Mouse (Mus musculus): ENCODE data around the gene Tnr. TPM values are rescaled to one million over a fixed set of nuclear protein-coding genes. Genes with fewer than 3 reads are reported as not detected.

Tnr gene
- polyA plus RNA-seq, 1 experiment from 2014 or later = 0.09 TPM

- Histone ChIP-seq H3K4me3 (ENCODE audit: low read length) (no peak overlapping the region), H3K36me3 (ENCODE audit: control insufficient read depth, insufficient read depth, low read length) (no peaks in the 10 kb centered on the region), H3K27ac (ENCODE audit: low read length) (no peak overlapping the region), H3K9me3 (ENCODE audit: control insufficient read depth, low read length) (peaks cover 2% of the 10 kb centered on the region; the same call in 1 of the 2 replicates), H3K4me1 (replicated peaks; ENCODE audit: control insufficient read depth, insufficient read depth, low read length) (no peaks in the 10 kb centered on the region), H3K27me3 (ENCODE audit: control insufficient read depth, insufficient read depth, low read depth, low read length) (no peaks in the 10 kb centered on the region), H3K9ac (ENCODE audit: low read length) (no peak overlapping the region), H3K4me2 (ENCODE audit: low read depth, low read length) (no peak overlapping the region)
- ATAC-seq (ENCODE audit: low read depth) = no peak
- 55% methylated on average over 1 of the region's 1 CpGs for WGBS
Observed at GRCm38 (mm10) chr1:159519206-159519605, 4.4 kb upstream of the Tnr start.

GRCm38 (mm10) chr1:159523069-159523468, 500 bp upstream of the Tnr start:
- Histone ChIP-seq H3K36me3 (ENCODE audit: control insufficient read depth, insufficient read depth, low read length) (no peaks in the 10 kb centered on the region), H3K27me3 (ENCODE audit: control insufficient read depth, insufficient read depth, low read depth, low read length) (no peaks in the 10 kb centered on the region)
- ATAC-seq (ENCODE audit: low read depth) = no peak

GRCm38 (mm10) chr1:159524051-159524549, 531 bp downstream of the Tnr start:
- Histone ChIP-seq H3K27me3 (ENCODE audit: control insufficient read depth, insufficient read depth, low read depth, low read length) (no peaks in the 10 kb centered on the region), H3K4me3 (ENCODE audit: low read length) (no peak overlapping the region), H3K9me3 (ENCODE audit: control insufficient read depth, low read length) (no peaks in the 10 kb centered on the region), H3K4me1 (replicated peaks; ENCODE audit: control insufficient read depth, insufficient read depth, low read length) (no peaks in the 10 kb centered on the region), H3K27ac (ENCODE audit: low read length) (no peak overlapping the region), H3K36me3 (ENCODE audit: control insufficient read depth, insufficient read depth, low read length) (no peaks in the 10 kb centered on the region), H3K4me2 (ENCODE audit: low read depth, low read length) (no peak overlapping the region), H3K9ac (ENCODE audit: low read length) (no peak overlapping the region)
- ATAC-seq (ENCODE audit: low read depth) = peak; percentile 54
- WGBS = under 1% methylated on average over 18 of the region's 18 CpGs

More at GRCm38 (mm10) chr1:159523069-159523468, 500 bp upstream of the Tnr start:
- WGBS = 70% methylated on average over 2 of the region's 2 CpGs
- no peaks in the 10 kb centered on the region for H3K9me3 ChIP-seq (ENCODE audit: control insufficient read depth, low read length)
- H3K27ac ChIP-seq (ENCODE audit: low read length) = no peak overlapping the region
- no peak overlapping the region for H3K4me2 ChIP-seq (ENCODE audit: low read depth, low read length)
- no peaks in the 10 kb centered on the region for H3K4me1 ChIP-seq (replicated peaks; ENCODE audit: control insufficient read depth, insufficient read depth, low read length)
- no peak overlapping the region for H3K4me3 ChIP-seq (ENCODE audit: low read length)
- H3K9ac ChIP-seq (ENCODE audit: low read length) = no peak overlapping the region

GRCm38 (mm10) chr1:159532841-159533569, 9.4 kb downstream of the Tnr start:
- WGBS = 38% methylated on average over 4 of the region's 4 CpGs
- no peak overlapping the region for H3K4me3 ChIP-seq (ENCODE audit: low read length)

GRCm38 (mm10) chr1:159535582-159535981, 12.0 kb downstream of the Tnr start:
- no peaks in the 10 kb centered on the region for H3K9me3 ChIP-seq (ENCODE audit: control insufficient read depth, low read length)
- ATAC-seq (ENCODE audit: low read depth) = no peak
- H3K27ac ChIP-seq (ENCODE audit: low read length) = no peak overlapping the region
- no peaks in the 10 kb centered on the region for H3K27me3 ChIP-seq (ENCODE audit: control insufficient read depth, insufficient read depth, low read depth, low read length)
- H3K36me3 ChIP-seq (ENCODE audit: control insufficient read depth, insufficient read depth, low read length) = no peaks in the 10 kb centered on the region
- H3K4me1 ChIP-seq (replicated peaks; ENCODE audit: control insufficient read depth, insufficient read depth, low read length) = no peaks in the 10 kb centered on the region
- 8% methylated on average over 4 of the region's 4 CpGs for WGBS
- H3K4me3 ChIP-seq (ENCODE audit: low read length) = no peak overlapping the region
- H3K4me2 ChIP-seq (ENCODE audit: low read depth, low read length) = no peak overlapping the region
- no peak overlapping the region for H3K9ac ChIP-seq (ENCODE audit: low read length)

More at GRCm38 (mm10) chr1:159532841-159533569, 9.4 kb downstream of the Tnr start:
- Histone ChIP-seq H3K9ac (ENCODE audit: low read length) (no peak overlapping the region), H3K4me2 (ENCODE audit: low read depth, low read length) (no peak overlapping the region), H3K27ac (ENCODE audit: low read length) (no peak overlapping the region), H3K4me1 (replicated peaks; ENCODE audit: control insufficient read depth, insufficient read depth, low read length) (no peaks in the 10 kb centered on the region), H3K27me3 (ENCODE audit: control insufficient read depth, insufficient read depth, low read depth, low read length) (no peaks in the 10 kb centered on the region), H3K9me3 (ENCODE audit: control insufficient read depth, low read length) (no peaks in the 10 kb centered on the region), H3K36me3 (ENCODE audit: control insufficient read depth, insufficient read depth, low read length) (no peaks in the 10 kb centered on the region)
- ATAC-seq (ENCODE audit: low read depth) = no peak

- Histone ChIP-seq H3K27ac (ENCODE audit: low read length) (no peak overlapping the region), H3K27me3 (ENCODE audit: control insufficient read depth, insufficient read depth, low read depth, low read length) (no peaks in the 10 kb centered on the region), H3K36me3 (ENCODE audit: control insufficient read depth, insufficient read depth, low read length) (no peaks in the 10 kb centered on the region), H3K4me1 (replicated peaks; ENCODE audit: control insufficient read depth, insufficient read depth, low read length) (no peaks in the 10 kb centered on the region), H3K9ac (ENCODE audit: low read length) (no peak overlapping the region), H3K4me2 (ENCODE audit: low read depth, low read length) (no peak overlapping the region), H3K9me3 (ENCODE audit: control insufficient read depth, low read length) (no peaks in the 10 kb centered on the region), H3K4me3 (ENCODE audit: low read length) (no peak overlapping the region)
- no peak for ATAC-seq (ENCODE audit: low read depth)
Observed at GRCm38 (mm10) chr1:159537541-159537940, 14.0 kb downstream of the Tnr start.

GRCm38 (mm10) chr1:159538076-159538475, 14.5 kb downstream of the Tnr start:
- Histone ChIP-seq H3K4me3 (ENCODE audit: low read length) (no peak overlapping the region), H3K27me3 (ENCODE audit: control insufficient read depth, insufficient read depth, low read depth, low read length) (no peaks in the 10 kb centered on the region), H3K4me2 (ENCODE audit: low read depth, low read length) (no peak overlapping the region), H3K9me3 (ENCODE audit: control insufficient read depth, low read length) (no peaks in the 10 kb centered on the region), H3K9ac (ENCODE audit: low read length) (no peak overlapping the region), H3K36me3 (ENCODE audit: control insufficient read depth, insufficient read depth, low read length) (no peaks in the 10 kb centered on the region), H3K4me1 (replicated peaks; ENCODE audit: control insufficient read depth, insufficient read depth, low read length) (no peaks in the 10 kb centered on the region), H3K27ac (ENCODE audit: low read length) (no peak overlapping the region)
- no peak for ATAC-seq (ENCODE audit: low read depth)
- WGBS = 45% methylated on average over 7 of the region's 7 CpGs

GRCm38 (mm10) chr1:159545470-159546145, 22.0 kb downstream of the Tnr start:
- Histone ChIP-seq H3K4me2 (ENCODE audit: low read depth, low read length) (no peak overlapping the region), H3K4me3 (ENCODE audit: low read length) (no peak overlapping the region), H3K36me3 (ENCODE audit: control insufficient read depth, insufficient read depth, low read length) (no peaks in the 10 kb centered on the region), H3K27me3 (ENCODE audit: control insufficient read depth, insufficient read depth, low read depth, low read length) (no peaks in the 10 kb centered on the region), H3K9me3 (ENCODE audit: control insufficient read depth, low read length) (no peaks in the 10 kb centered on the region), H3K9ac (ENCODE audit: low read length) (no peak overlapping the region), H3K27ac (ENCODE audit: low read length) (no peak overlapping the region), H3K4me1 (replicated peaks; ENCODE audit: control insufficient read depth, insufficient read depth, low read length) (no peaks in the 10 kb centered on the region)
- no peak for ATAC-seq (ENCODE audit: low read depth)
- WGBS = 60% methylated on average over 9 of the region's 9 CpGs

- Histone ChIP-seq H3K4me3 (ENCODE audit: low read length) (no peak overlapping the region), H3K9me3 (ENCODE audit: control insufficient read depth, low read length) (no peaks in the 10 kb centered on the region), H3K27me3 (ENCODE audit: control insufficient read depth, insufficient read depth, low read depth, low read length) (no peaks in the 10 kb centered on the region), H3K27ac (ENCODE audit: low read length) (no peak overlapping the region), H3K36me3 (ENCODE audit: control insufficient read depth, insufficient read depth, low read length) (no peaks in the 10 kb centered on the region), H3K9ac (ENCODE audit: low read length) (no peak overlapping the region), H3K4me1 (replicated peaks; ENCODE audit: control insufficient read depth, insufficient read depth, low read length) (no peaks in the 10 kb centered on the region), H3K4me2 (ENCODE audit: low read depth, low read length) (no peak overlapping the region)
- WGBS = 76% methylated on average over 10 of the region's 10 CpGs
- ATAC-seq (ENCODE audit: low read depth) = no peak
Observed at GRCm38 (mm10) chr1:159551036-159551435, 27.5 kb downstream of the Tnr start.

All from lung, embryonic 16.5 days (tissue).